Mouse (Mus musculus) stomach, postnatal 0 days (tissue): ENCODE measurements around the gene Sh3pxd2a. TPM values are rescaled to one million over a fixed set of nuclear protein-coding genes. Genes with fewer than 3 reads are reported as not detected.

Experiments used
- ATAC-seq: fragments of 200-750 bp; cut with Nextera tagmentation; 2 replicates; pipeline ENCODE4 v1.8.0; 2017; ENCODE audit not compliant: low FRiP score, low TSS enrichment
- DNase-seq: peaks from one replicate; pipeline ENCODE4 v3.0.0-alpha.2; 2016; ENCODE audit warnings: low spot score
- H3K27ac ChIP-seq: fragments of 300-500 bp; sonication (generic); replicated peaks from 2 replicates; pipeline ENCODE4 v1.5.1; 2014; ENCODE audit warnings: mild to moderate bottlenecking, control low read depth
- H3K27me3 ChIP-seq: fragments of 300-500 bp; sonication (generic); 2 replicates; pipeline ENCODE4 v1.6.1; 2014; ENCODE audit warnings: low read length; ENCODE audit not compliant: control insufficient read depth, insufficient read depth
- H3K36me3 ChIP-seq: fragments of 300-500 bp; sonication (generic); 2 replicates; pipeline ENCODE4 v1.6.1; 2014; ENCODE audit warnings: low read length, mixed read lengths; ENCODE audit not compliant: control insufficient read depth, insufficient read depth
- H3K4me1 ChIP-seq: fragments of 300-500 bp; sonication (generic); replicated peaks from 2 replicates; pipeline ENCODE4 v1.6.1; 2014; ENCODE audit warnings: antibody characterized with exemption; ENCODE audit not compliant: control insufficient read depth, insufficient read depth
- H3K4me2 ChIP-seq: fragments of 300-500 bp; sonication (generic); replicated peaks from 2 replicates; pipeline ENCODE4 v1.6.1; 2014; ENCODE audit warnings: low read depth, mild to moderate bottlenecking, control low read depth, moderate library complexity
- H3K4me3 ChIP-seq: fragments of 300-500 bp; sonication (generic); 2 replicates; pipeline ENCODE4 v1.5.1; 2014; ENCODE audit warnings: low read depth, low read length, control low read depth
- H3K9ac ChIP-seq: fragments of 300-500 bp; sonication (generic); 2 replicates; pipeline ENCODE4 v1.6.1; 2014; ENCODE audit warnings: mild to moderate bottlenecking, low read length, control low read depth, mixed read lengths
- H3K9me3 ChIP-seq: fragments of 300-500 bp; sonication (generic); 2 replicates; pipeline ENCODE4 v1.6.1; 2016; ENCODE audit warnings: low read length; ENCODE audit not compliant: control insufficient read depth
- CTCF ChIP-seq: IDR thresholded peaks from 2 replicates; pipeline ENCODE4 v1.5.1; 2016; ENCODE audit warnings: antibody characterized with exemption, low read depth, mild to moderate bottlenecking, moderate library complexity
- EP300 ChIP-seq: optimal IDR thresholded peaks from 2 replicates; pipeline ENCODE3; 2016; ENCODE audit warnings: antibody characterized with exemption
- WGBS: fragments of 180-500 bp; shearing (Covaris S2); extraction: QIAGEN DNeasy Blood & Tissue Kit; methylation state at CpG from one replicate; pipeline ENCODE4 v1.1.7; 2014; 5-methylcytosine and 5-hydroxymethylcytosine counted together
- polyA plus RNA-seq: library from polyadenylated mRNA; unstranded; fragments of >200 nt; fragmentation: Nextera tagmentation; extraction: Ambion mirVana; gene quantifications from 2 replicates; pipeline ENCODE4 v1.2.1, GENCODE M21; 2015

Gene Sh3pxd2a
- polyA plus RNA-seq, 1 experiment from 2014 or later, result 3.7 TPM

- no peaks in the 10 kb centered on the region for H3K27me3 ChIP-seq
- H3K9ac ChIP-seq, result no peak overlapping the region
- no peak for ATAC-seq
- H3K36me3 ChIP-seq, result no peaks in the 10 kb centered on the region
- H3K9me3 ChIP-seq, result no peaks in the 10 kb centered on the region
- WGBS, result 72% methylated on average over 4 of the region's 4 CpGs
- no peak for DNase-seq
- no peaks in the 10 kb centered on the region for H3K4me1 ChIP-seq
- no peak overlapping the region for H3K27ac ChIP-seq
- TF ChIP-seq CTCF (no peak), EP300 (no peak)
- H3K4me2 ChIP-seq, result no peak overlapping the region
- no peak overlapping the region for H3K4me3 ChIP-seq
These were observed 7.6 kb upstream of the Sh3pxd2a start for GRCm38 (mm10) chr19:47471808-47472207.

- Histone ChIP-seq H3K4me3 (no peak overlapping the region), H3K9me3 (no peaks in the 10 kb centered on the region), H3K9ac (no peak overlapping the region), H3K4me2 (no peak overlapping the region), H3K27ac (no peak overlapping the region), H3K27me3 (no peaks in the 10 kb centered on the region), H3K4me1 (no peaks in the 10 kb centered on the region), H3K36me3 (no peaks in the 10 kb centered on the region)
- WGBS, result 58% methylated on average over 3 of the region's 3 CpGs
- ATAC-seq (no peak), DNase-seq (no peak)
- TF ChIP-seq CTCF (no peak), EP300 (no peak)
These were observed 4.5 kb upstream of the Sh3pxd2a start for GRCm38 (mm10) chr19:47468750-47469149.

- TF ChIP-seq CTCF (peak; percentile 19; the same call in 1 of the 2 replicates), EP300 (no peak)
- Histone ChIP-seq H3K36me3 (no peaks in the 10 kb centered on the region), H3K4me3 (no peak overlapping the region), H3K27ac (no peak overlapping the region), H3K4me1 (peaks cover 5% of the 10 kb centered on the region), H3K4me2 (no peak overlapping the region), H3K9me3 (no peaks in the 10 kb centered on the region), H3K27me3 (no peaks in the 10 kb centered on the region), H3K9ac (no peak overlapping the region)
- WGBS, result 68% methylated on average over 8 of the region's 8 CpGs
- no peak for ATAC-seq
- DNase-seq, result no peak
These were observed 2.6 kb upstream of the Sh3pxd2a start for GRCm38 (mm10) chr19:47466775-47467174.

- Histone ChIP-seq H3K27ac (no peak overlapping the region), H3K27me3 (no peaks in the 10 kb centered on the region), H3K4me2 (no peak overlapping the region), H3K9me3 (no peaks in the 10 kb centered on the region), H3K4me1 (peaks cover 5% of the 10 kb centered on the region), H3K9ac (no peak overlapping the region), H3K4me3 (no peak overlapping the region), H3K36me3 (no peaks in the 10 kb centered on the region)
- TF ChIP-seq EP300, result no peak
- TF ChIP-seq CTCF, result peak; percentile 47
- 71% methylated on average over 9 of the region's 9 CpGs for WGBS
- DNase-seq (no peak), ATAC-seq (no peak)
These were observed 1.3 kb upstream of the Sh3pxd2a start for GRCm38 (mm10) chr19:47465467-47465866.

GRCm38 (mm10) chr19:47463636-47464303 is 431 bp downstream of the Sh3pxd2a start:
- no peak for TF ChIP-seq EP300
- peak; percentile 75 for TF ChIP-seq CTCF
- peak overlapping the region; percentile 75 for H3K9ac ChIP-seq
- DNase-seq (peak; percentile 83), ATAC-seq (peak; percentile 33)
- no peaks in the 10 kb centered on the region for H3K9me3 ChIP-seq
- H3K27ac ChIP-seq, result peak overlapping the region; percentile 82
- H3K36me3 ChIP-seq, result no peaks in the 10 kb centered on the region
- peaks cover 5% of the 10 kb centered on the region for H3K4me1 ChIP-seq
- H3K4me3 ChIP-seq, result peak overlapping the region; percentile 69
- WGBS, result under 1% methylated on average over 42 of the region's 46 CpGs
- H3K27me3 ChIP-seq, result no peaks in the 10 kb centered on the region
- peak overlapping the region; percentile 88 for H3K4me2 ChIP-seq

- Histone ChIP-seq H3K27ac (no peak overlapping the region), H3K4me1 (peaks cover 5% of the 10 kb centered on the region), H3K4me2 (peak overlapping the region; percentile 88), H3K9me3 (no peaks in the 10 kb centered on the region), H3K4me3 (peak overlapping the region; percentile 69), H3K27me3 (no peaks in the 10 kb centered on the region), H3K36me3 (no peaks in the 10 kb centered on the region), H3K9ac (peak overlapping the region; percentile 75)
- no peak for ATAC-seq
- no peak for TF ChIP-seq CTCF
- TF ChIP-seq EP300, result no peak
- DNase-seq, result no peak
- WGBS, result 4% methylated on average over 13 of the region's 13 CpGs
These were observed 995 bp downstream of the Sh3pxd2a start for GRCm38 (mm10) chr19:47463206-47463605.
